Mouse (Mus musculus): Measurements from ENCODE around the gene Zxdb.
"Not testable (repeated sequence)": the region's sequence is repeated elsewhere in the genome, so short reads cannot be mapped to it uniquely, and the experiment has no call there.

The Zxdb gene

GRCm38 (mm10) chrX:94724192-94724971, at the start of gene Zxdb:
Gene Zxdb, plus strand, starts transcription at chrX:94724569.
- in situ Hi-C loops (cut with MboI, MseI), result loop anchor here (5.0 kb wide), 1 partner anchor 78 kb away; no protein-coding TSS in a partner anchor

GRCm38 (mm10) chrX:94674977-94675376, 49.4 kb upstream of the Zxdb start:
- in situ Hi-C loops (cut with MboI, MseI), result loop anchor here (5.0 to 10.0 kb wide), 2 partner anchors 182 to 320 kb away; no protein-coding TSS in a partner anchor

DNA sequence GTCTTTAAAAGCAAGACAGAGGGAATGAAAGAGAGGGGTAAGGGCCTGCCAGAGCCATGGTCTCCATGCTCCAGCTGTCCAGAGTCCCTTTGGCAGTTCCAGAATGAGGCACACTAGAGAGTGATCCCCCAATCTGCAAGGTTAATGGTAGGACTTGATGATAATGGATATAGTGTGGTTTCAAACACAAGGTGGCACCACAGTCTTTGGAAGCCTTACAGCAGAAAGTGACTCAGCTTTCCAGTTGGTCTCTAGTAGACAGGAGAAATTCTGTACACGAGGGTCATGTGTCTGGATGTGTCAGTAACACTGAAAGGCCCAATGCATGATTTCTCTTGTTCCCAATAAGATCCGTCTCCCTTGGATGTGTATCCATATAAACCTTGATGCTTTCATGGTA, 42.8 kb upstream of the Zxdb start:
- in situ Hi-C loops (cut with MboI, MseI), result loop anchor here in 1 of 2 experiments (10.0 kb wide), 1 partner anchor 333 kb away; no protein-coding TSS in a partner anchor

DNA sequence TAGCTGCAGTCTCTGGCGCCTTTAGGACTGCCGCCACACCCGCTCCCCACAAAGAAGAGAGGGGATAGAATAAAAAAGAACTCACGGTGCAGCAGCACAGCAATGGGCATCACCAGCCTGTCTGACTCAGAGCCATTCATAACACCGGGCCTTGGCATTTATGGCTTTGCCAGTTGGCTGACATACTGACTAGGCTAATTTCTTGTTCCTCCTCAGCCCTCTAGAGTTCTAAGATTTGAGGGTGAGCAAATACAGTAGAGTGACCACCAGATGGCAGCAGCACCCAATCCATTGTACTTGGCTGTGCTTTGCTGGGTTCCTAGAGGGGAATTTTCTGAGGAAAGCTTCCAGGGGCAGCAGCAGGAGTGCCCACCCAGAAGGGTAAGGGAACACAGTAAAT, 34.8 kb upstream of the Zxdb start:
- in situ Hi-C loops (cut with MboI, MseI), result loop anchor here in 1 of 2 experiments (10.0 kb wide), 1 partner anchor 325 kb away; no protein-coding TSS in a partner anchor

DNA sequence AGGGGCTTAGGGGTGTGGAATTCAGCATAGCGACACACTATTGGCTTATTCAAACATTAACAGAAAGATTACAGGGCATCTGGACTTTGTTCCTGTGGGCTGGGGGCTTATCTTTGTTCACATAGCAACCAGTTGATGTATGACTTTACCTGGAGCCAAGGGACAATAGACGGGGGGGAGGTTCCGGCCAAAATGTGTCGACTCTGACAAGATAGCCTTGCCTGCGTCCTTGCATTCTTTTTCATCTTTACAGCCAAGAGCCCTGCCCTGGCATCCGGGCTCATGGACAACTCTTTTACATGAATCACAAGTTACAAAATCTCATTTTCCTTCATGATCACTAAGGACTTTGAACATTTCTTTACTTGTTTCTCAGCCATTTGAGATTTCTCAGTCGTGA, 17.7 kb upstream of the Zxdb start:
- in situ Hi-C loops (cut with MboI, MseI), result loop anchor here (5.0 kb wide), 1 partner anchor 121 kb away; no protein-coding TSS in a partner anchor

DNA sequence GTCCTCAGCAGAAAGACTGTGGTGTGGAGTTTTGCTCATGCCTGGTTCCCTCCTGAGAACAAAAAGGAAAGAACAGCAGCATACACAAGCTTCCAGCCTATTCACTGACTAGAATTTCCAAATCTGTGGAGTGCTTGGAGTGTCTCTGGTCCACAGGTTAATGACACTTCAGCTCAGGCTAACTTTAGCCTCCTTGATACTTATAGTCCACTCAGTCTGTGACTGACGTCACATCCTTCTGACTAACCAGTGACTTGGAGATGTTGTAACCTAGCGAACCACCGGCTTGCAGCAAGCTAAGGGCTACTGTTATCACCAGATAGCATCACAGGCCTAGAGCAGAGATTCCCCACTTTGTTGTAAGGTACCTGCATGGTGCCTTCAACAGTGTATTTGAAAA, 14.6 kb upstream of the Zxdb start:
- in situ Hi-C loops (cut with MboI, MseI), result loop anchor here (5.0 kb wide), 1 partner anchor 118 kb away; no protein-coding TSS in a partner anchor

- in situ Hi-C loops (cut with MboI, MseI), result loop anchor here (5.0 kb wide), 1 partner anchor 77 kb away; no protein-coding TSS in a partner anchor
These were observed 702 bp downstream of the Zxdb start for GRCm38 (mm10) chrX:94724972-94725569.

GRCm38 (mm10) chrX:94725627-94726083, 1.3 kb downstream of the Zxdb start:
- in situ Hi-C loops (cut with MboI, MseI), result not testable (repeated sequence)

DNA sequence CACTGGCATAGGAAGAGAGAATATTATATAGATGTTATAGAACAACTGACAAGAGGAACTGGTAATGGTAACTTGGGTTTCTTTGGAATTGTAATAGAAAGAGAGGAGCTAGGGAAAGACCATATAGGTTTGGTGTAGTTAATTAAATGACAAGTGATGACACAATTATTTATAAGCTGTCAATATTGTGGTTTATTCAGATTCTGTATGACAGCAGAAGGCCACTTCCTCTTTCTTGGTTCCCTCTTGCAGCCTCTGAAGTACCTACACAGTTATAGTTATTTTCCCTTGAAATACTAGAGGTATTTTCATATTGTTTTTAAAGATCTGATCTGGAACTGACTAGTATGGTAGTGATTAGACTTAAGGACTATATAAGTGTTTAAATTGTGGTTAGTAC, 7.2 kb downstream of the Zxdb start:
- in situ Hi-C loops (cut with MboI, MseI), result no loop called here

- in situ Hi-C loops (cut with MboI, MseI), result no loop called here
These were observed 29.4 kb downstream of the Zxdb start for GRCm38 (mm10) chrX:94753733-94754132.

GRCm38 (mm10) chrX:94759959-94760358, 35.6 kb downstream of the Zxdb start:
- in situ Hi-C loops (cut with MboI, MseI), result no loop called here

DNA sequence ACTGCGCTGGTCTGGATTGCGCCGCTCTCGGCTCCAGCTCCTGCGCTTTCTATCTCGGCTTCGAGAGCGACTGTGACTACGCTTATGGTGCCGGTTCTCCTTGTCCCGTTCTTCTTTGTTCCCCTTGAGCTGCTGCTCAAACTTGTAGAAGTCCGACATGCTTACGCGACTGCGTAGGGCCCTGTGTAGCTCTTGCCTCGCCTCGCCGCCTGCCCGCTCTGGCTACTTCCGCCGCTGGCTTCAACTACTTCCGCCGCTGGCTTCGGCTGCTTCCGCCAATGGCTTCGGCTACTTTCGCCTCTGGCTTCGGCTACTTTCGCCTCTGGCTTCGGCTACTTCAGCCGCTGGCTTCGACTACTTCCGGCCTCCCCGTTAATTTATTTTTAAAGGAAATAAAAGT, 49.5 kb downstream of the Zxdb start:
- in situ Hi-C loops (cut with MboI, MseI), result no loop called here

All from T-helper 17 cell (primary cell).